Mouse (Mus musculus): ENCODE measurements around the gene Sprr1b.
"Not testable (repeated sequence)": the region's sequence is repeated elsewhere in the genome, so short reads cannot be mapped to it uniquely, and the experiment has no call there.

The Sprr1b gene

DNA sequence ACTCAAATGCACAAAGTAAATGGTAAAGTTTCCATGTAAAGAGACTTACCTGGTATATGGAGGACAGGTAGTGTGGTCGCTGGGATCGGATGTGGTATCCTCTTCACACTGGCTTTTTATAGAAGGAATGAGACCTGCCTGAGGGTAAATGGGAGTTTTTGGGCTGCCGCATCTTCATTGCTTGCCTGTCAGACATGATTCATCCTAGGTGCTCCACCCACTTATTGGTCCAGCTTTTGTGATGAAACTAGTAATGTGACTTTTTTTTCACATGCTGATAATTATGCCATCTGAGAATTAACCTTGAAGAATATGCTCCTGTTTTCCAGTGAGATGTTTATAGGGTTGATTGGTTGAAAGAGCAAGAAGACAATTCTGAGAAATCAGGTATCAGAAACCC lies at the start of gene Sprr1b:
Sprr1b (minus strand) TSS at position 101 of the 400 bp plus-strand sequence.
- DNase-seq (ENCODE audit: low spot score in 2 of 2), result no peak

GRCm38 (mm10) chr3:92486307-92486706 lies 47.7 kb upstream of the Sprr1b start:
- no peak for DNase-seq (ENCODE audit: low spot score in 2 of 2)

DNA sequence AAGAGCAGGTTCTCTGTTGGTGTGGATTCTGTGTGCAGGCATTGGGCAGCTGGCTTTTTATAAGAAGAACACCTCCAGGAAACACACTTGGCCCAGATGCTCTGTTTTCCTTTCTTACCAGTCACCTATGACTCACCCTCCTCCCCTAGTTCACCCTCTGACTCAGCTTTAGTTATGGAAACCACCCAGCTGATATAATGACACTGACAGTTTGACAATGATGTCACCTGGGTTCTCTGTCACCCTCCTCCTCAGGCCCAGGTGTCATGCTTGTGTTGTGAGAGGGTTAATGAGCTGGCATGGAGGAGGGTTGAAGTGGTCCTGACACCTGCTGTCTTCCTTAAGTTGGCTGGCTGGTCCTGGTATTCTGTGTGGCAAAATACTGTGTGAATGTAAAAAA lies 47.3 kb upstream of the Sprr1b start, which contains the start of gene Sprr1a:
Sprr1a (minus strand) TSS at position 33 of the 400 bp plus-strand sequence.
- DNase-seq (ENCODE audit: low spot score in 2 of 2), result no peak

DNA sequence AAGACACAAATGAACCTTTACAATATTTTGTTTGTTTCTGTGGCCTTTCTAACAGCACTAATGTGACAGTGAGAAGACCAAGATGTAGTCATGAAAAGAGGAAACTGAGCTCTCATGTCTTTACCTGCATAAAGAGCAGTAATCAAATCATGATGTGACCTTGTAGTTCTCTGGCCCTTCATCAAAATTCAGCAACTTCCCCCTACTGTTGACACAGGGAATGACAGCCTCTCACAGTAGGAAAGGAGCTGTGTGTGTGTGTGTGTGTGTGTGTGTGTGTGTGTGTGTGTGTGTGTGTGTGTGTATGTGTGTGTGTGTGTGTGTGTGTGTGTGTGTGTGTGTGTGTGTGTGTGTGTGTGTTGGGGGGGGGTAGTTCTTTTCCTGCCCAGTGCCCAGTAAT lies 42.7 kb upstream of the Sprr1b start:
- DNase-seq (ENCODE audit: low spot score in 2 of 2), result not testable (repeated sequence)

- no peak for DNase-seq (ENCODE audit: low spot score in 2 of 2)
Observed at GRCm38 (mm10) chr3:92470111-92470510, 31.5 kb upstream of the Sprr1b start.

- no peak for DNase-seq (ENCODE audit: low spot score in 2 of 2)
Observed at GRCm38 (mm10) chr3:92467424-92467823, 28.8 kb upstream of the Sprr1b start.

DNA sequence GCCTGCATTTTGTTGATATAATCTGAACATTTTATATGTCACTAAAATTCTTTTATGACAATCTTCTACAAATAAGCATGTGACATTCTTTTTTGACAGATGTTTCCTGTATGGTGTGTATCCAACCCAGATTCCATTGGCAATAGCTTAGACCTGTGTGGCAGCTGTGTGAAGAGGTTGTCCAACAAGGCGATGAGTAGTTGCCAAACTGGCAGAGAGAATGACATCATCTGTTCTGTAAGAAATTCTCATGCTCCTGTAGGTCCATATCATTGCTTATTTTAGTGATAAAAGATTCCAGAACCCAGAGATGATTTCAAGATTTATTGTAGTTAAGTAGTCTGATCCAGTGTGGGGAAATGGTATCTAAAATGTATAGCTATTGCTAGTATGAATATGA lies 28.0 kb upstream of the Sprr1b start:
- DNase-seq (ENCODE audit: low spot score in 2 of 2), result no peak

DNA sequence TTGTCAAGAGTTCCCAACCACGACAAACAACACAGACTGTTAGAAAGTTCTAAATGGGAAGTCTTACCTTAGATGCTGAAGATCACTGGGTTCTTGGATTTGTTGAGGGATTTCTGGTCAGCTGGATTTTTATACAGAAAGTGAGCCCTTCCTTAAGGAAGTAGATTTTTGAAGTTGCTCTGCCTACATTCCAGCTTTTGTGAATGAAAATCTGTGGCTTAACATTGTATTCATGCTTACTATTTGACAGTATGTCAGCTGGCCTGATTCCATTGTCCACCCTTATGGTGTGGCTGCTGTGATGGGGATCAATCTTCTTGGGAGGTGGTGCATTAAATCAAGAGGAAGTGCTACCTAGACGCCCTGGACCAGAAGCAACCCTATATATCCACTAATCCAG lies 20.0 kb upstream of the Sprr1b start, which contains the start of gene Sprr3:
Sprr3 (minus strand) TSS at position 101 of the 400 bp plus-strand sequence.
- DNase-seq (ENCODE audit: low spot score in 2 of 2), result no peak

- DNase-seq (ENCODE audit: low spot score in 2 of 2), result no peak
Observed at GRCm38 (mm10) chr3:92455151-92455550, 16.6 kb upstream of the Sprr1b start.

GRCm38 (mm10) chr3:92440177-92440576 lies 1.6 kb upstream of the Sprr1b start:
- DNase-seq (ENCODE audit: low spot score in 2 of 2), result no peak

DNA sequence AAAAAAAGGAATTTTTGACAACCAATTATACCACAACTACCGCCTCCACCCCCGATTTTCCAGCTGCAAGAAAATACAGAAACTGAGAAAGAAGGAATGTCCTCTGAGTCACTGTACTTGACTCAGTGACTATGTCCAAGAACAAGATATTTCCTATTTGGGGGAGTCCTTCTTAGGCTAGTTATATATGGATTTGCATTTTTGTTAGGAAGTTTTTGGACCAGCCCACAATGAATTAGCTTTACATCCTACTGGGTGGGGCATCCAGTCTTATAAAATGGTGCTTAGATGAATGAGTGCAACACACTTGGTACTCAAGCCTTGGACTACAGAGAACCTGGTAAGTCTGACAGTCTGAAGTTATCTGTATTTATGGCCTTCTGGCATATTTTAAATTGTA lies 6.3 kb downstream of the Sprr1b start, which contains the start of gene Sprr2k:
Sprr2k (plus strand) TSS at position 301 of the 400 bp plus-strand sequence.
- DNase-seq (ENCODE audit: low spot score in 2 of 2), result no peak

GRCm38 (mm10) chr3:92429323-92429722 lies 9.3 kb downstream of the Sprr1b start, which contains the start of gene Gm9774:
Gene Gm9774, minus strand, starts transcription at chr3:92429423.
- no peak for DNase-seq (ENCODE audit: low spot score in 2 of 2)

GRCm38 (mm10) chr3:92417782-92418181 lies 20.8 kb downstream of the Sprr1b start, which contains the start of gene Sprr2j-ps:
Gene Sprr2j-ps, plus strand, starts transcription at chr3:92418082.
- DNase-seq (ENCODE audit: low spot score in 2 of 2), result no peak

GRCm38 (mm10) chr3:92407691-92408090 lies 30.9 kb downstream of the Sprr1b start, which contains the start of gene Sprr2i:
Gene Sprr2i, plus strand, starts transcription at chr3:92407991.
- no peak for DNase-seq (ENCODE audit: low spot score in 2 of 2)

GRCm38 (mm10) chr3:92394301-92394700 lies 44.3 kb downstream of the Sprr1b start:
- DNase-seq (ENCODE audit: low spot score in 2 of 2), result no peak

Data from right cerebral cortex, postnatal 10 days (tissue).